Mouse (Mus musculus) layer of hippocampus, adult 8-10 months (tissue): ENCODE data around the gene Ttk. TPM values are rescaled to one million over a fixed set of nuclear protein-coding genes. Genes with fewer than 3 reads are reported as not detected.

Source experiments
- DNase-seq, 2 experiments: peaks; one replicate each; pipeline ENCODE4 v3.0.0; 2022; ENCODE audit warnings: low spot score in 2 of 2
- total RNA-seq, 4 experiments: library from RNA; stranded (reverse); gene quantifications; 2 replicates each; pipeline ENCODE4 v1.2.4; 2022

The Ttk gene
- total RNA-seq, result 1 to 10 TPM in 1 of 4 experiments, under 1 TPM in 3; 0.43 to 1.5 (median 0.61) TPM

DNA sequence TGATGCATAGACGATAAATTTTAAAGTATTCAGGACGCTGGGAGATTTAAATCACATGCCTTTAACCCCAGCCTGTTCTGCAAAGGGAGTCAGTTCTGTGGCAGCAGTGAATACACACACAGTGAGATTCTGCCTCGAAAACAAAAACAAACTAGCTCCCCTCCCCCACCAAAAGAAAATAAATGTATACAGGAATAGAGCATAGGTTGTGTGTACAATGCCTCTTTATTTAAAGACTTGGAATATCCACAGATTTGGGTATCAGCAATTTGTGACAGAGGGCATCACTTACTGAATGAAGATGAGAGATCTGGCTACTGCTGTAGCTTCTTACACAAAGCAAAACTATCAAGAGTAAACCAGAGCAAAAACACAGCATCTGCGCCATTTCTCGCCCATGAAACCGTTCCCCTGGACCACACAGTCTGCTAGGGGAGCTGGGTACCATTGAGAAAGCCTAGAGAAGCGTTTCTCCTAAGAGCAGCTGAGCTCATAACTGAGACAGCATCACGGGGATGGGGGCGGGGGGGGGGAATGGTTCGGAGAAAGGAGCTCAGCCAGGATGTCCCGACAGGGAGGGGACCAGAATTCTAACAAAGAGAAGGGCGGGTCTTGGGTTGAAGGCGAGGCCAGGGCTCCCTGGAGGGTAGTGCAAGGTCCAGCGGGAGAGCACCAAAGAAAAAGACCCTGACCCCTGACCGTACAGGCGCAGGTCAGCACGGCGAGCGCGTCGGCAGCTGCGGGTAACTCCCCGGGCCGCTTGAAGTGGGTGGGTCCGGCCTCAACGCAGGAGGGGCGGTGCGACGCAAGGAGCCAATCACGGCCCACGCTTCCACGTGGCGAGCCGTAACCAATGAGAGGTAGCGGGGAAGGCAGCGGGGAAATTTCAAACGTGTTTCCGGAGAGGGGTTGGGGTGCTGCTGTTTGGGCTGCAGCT is at the start of gene Ttk:
TSS of gene Ttk (plus strand) at position 879 of the 937 bp plus-strand sequence.
- peak; percentile 85 to 88 for DNase-seq

DNA sequence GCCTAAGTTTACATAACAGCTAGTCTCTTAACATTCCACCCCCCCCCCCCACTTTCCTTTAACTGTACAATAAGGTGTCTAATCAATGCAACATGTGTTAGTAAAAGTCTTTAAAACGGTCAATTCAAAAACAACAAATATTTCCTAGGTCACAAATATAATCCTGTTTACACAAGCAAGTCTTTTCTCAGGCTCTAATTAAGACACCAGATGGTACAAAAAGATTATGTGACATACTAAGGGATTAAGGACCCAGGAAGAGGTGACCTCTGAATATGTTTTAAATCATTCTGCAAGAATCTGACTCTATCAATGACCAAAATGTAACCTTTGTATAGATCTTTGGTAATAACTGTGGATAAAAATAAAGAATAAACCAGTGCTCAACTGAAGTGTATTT is 49.0 kb upstream of the Ttk start:
- DNase-seq, result no peak

DNA sequence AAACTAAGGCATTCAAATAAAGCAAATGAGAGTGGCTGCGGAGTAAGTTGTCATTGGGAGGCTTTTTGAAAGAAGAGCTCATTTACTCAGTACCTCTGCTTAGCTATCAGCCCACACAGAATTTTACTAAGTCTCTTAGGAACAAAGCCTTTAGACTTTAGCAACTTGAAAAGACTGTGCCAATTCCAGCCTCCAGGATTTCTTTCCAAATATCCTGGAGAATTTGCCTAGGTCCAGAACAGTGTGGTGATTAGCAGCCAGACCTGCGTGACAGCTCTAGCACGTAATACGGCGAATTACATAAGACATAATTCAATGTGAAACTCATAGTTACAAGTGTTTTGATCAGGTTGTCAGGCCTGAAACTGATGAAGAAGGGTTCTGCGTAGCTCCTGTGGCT is 45.2 kb upstream of the Ttk start:
- DNase-seq, result no peak

DNA sequence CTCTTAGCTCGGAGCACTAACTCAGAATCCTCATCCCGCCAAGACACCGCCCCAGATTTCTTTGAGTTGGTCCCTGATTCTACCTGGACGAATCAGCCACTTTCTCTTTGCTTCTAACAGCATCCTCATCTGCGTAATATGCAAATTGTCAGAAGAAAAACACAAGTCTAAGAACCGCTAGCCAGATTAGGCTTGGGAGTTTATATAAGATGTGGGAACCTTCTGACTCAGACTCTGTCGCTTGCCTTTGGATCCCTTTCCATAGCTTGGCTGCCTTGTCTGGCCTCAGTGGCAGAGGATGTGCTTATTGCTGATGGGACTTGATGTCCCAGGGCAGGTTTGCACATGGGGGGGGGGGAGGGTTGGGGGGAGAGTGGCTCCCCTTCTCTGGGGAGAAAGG is 37.6 kb upstream of the Ttk start:
- DNase-seq, result no peak

DNA sequence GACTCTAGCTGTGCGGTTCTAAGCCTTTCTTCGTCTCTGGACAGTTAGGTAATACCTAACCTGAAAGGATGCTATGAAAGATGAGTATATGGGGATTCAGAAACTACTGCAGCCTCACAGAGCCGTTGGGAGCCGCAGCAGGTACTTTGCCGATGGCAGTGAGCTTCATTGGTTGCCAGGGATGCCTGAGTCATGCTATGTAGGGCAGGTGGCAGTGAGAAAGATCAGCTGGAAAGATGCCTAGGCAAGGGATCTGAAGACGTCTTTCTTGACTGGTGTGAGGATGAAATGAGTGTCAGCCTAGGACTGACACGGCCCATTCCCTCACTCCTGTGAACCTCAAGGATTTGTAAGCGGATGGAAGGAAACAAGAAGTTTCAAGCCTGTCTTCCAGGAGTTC is 36.6 kb upstream of the Ttk start:
- DNase-seq, result no peak

DNA sequence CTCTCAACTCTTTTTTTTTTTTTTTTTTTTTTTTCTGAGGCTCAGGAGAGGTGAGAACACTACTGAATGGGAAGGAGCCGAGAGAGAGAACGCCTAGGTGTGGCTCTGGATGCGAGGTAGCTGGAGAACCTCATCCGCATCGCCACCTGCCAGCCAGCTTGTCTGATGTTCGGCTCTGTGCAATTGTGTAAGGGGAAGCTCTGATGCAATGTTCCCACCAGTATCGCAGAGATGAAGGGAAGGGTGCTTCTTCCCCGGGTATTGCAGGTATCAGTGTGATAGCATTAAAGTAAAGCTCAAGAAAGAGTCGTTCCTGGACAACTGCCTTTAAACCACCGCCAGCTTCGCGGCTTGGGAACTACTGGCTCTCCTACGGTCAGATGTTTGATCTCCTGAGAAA is 30.1 kb upstream of the Ttk start:
- no peak for DNase-seq

DNA sequence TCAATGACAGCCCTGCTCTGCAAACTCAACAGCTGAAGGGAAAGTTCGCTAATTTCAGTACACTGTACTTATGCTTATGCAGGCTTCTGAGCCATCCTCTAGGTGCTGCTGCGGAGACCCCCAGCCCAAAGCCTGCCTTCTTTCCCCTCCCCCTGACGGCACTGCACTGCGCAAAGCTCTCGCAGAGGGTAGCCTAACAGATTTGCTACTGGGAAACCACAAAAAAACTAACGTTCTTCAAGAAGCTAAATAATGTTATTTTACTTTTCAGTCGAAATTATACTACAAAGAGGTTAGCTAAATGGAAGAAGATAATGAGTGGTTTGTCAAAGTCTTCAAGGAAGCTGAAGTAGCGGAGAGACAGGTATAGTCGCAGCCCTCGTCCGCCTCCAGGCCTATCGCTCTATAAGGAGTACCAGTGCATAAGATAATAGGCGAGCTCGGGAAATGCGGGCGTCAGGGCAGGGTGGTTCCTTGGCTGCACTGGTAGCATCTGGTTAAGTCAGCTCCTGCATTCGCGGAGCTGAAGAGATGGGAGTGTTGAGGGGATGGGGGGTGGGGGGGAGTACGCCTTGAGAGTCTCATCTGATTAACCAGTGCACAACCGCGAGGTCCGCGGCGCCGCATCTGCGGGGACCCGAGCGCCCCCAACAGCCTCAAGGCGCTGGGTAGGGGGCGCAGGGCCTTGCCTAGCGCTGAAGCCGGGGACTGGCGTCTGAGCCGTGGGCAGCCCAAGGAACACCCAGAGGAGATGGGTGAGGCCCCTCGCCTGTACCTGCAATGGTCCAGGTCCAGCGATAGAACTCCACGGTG is 29.1 kb upstream of the Ttk start:
- DNase-seq, result no peak

DNA sequence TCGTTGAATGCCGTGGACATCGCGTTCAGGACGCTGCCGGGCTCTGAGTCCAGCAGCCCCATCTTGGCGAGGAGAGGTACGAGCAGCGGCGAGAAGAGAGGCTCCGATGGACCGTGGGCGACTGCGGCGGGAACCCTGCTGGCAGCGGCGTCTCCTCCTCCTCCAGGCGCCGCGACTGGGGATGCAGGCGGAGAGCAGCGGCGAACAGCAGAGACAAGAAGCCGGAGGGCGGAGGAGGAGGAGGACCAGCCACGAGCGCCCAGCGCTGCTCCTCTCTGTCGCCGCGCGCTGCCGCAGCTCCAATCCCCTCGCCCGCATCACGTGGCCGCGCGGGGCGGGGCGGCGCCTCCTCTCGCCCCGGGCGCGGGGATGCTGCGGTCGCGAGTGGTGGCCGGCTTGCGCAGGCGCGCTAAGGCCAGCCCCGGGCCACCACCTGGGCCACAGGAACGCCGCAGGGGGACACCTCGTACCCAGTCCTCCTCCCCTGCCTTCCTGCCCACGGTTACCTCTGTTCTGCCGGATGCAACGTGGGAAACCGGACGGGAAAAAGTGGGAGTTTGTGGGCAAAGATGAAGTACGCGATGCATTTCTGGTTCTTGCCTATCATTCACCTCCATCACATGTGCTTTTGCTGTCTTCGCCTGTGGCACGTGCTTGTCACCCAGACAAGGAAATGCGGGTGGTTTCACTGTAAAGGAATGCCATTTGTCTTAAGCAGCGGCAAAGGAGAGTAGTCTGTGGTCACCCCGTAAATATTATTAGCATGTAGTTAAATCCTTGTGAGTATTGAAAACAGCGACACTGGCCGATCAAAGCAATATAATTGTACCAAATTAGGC is 28.3 kb upstream of the Ttk start, which contains the start of gene Elovl4:
TSS of gene Elovl4 (minus strand) at position 301 of the 839 bp plus-strand sequence.
- DNase-seq, result peak; percentile 74 to 87

DNA sequence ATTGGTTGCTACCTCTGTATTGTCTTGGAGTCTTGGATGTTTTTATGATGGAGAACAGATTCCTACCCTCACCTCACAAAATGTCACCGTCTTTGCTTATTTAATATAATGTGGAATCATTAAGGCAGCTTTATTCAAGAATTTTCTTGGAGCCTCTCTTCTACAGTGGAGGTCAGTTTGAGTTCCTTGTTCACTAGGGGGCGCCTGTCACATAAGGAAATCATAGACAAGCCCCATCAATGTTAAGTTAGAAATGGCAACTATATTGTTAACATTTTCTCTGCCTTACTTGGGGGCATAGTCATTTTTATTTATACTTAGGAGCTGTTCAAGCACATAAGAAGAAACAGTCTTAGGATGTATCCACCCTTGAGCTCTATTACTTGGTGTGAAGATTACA is 26.9 kb upstream of the Ttk start:
- peak in 1 of 2 experiments; percentile 62 for DNase-seq

DNA sequence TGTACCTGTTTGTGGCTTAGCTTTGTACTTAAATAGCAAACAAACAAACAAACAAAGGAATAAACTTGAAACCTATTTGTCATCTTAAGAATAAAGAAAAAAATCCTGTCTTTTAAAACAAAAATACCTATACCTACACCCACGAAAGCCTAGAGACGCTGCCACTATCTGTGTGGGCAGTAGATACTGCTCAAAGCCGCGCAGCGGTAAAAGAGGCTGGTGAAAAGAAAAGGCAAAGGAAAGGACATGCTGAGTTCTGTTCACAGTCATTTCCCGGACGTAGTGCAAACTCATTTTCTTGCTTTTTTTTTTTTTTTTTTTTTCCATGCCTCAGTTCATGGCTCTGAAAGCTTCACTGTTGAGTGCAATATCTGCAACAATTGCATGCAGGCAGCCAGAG is 15.3 kb upstream of the Ttk start:
- no peak for DNase-seq

DNA sequence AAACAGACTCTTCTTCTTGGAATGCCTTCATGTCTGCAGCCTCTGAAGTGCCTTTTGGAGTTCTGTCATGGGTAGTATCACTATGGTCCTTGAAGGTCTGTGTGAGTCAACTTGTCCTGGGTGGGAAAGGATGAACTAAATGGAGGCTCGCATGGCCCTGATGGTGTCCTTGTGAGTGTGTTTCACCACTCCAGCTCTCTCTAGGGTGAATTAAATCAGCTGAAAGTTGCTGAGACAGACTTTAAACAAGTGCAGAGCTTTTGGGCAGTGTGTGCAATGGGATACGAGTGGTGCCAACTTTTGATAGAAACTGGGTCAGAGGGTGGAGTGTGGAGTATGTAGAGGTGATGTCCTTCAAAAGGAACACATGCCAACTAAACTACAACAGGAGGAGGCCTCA is 13.5 kb upstream of the Ttk start:
- no peak for DNase-seq

DNA sequence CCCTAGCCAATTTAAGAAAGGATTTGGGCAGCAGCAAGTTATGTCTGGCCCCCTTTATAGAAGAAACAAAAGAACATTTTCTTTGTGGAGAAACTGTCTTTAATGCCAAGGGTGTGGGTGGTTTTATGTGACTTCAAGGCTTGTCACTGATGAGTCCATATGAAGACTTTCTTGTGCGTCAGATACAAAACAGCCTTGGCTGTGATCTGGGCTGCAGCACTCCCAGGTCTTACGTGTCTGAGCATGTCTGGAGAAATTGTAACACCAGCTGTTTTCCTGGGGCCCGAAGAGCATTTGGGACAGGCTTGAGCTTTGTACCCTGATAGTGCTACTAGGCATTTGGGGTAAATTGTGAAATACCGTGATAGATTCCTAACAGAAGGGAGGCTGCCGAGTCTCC is 11.6 kb upstream of the Ttk start:
- no peak for DNase-seq

DNA sequence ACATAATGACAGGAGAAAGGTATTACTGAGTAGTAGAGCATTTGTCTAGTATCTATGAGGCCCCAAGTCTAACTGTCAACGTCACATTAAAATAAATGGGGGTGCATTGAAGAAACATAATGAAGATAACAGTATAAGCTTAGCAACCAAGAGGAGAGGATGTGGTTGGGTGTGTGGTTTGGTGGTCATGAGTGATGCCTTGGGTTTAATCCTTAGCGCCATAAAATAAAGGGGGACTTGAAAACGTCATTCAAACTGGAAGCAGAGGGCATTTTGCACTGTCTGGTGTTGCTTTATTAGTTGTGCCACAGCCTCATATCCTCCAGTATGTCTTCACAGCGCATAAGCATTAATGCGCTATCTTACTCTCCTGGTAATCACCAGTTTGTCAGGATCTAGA is 4.6 kb upstream of the Ttk start:
- no peak for DNase-seq

DNA sequence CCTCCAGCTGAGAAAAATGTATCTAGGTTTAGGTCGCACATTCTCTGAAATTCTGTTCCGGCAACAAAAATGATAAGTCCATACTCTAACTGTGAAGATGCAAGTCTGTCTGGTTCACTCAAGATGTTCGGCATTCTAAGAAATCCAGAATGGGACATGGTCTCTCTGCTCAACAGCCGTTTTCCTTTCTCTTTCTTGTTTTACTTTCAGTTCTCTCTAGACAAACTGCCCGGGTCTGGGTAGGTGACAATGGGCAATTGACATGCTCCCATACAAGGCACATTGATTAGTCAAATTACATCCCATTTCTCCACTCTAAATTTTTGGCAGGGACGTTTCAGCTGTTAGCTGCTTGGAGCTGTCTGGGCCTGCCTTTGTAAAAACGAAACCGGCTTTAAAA is 3.3 kb upstream of the Ttk start:
- DNase-seq, result no peak

DNA sequence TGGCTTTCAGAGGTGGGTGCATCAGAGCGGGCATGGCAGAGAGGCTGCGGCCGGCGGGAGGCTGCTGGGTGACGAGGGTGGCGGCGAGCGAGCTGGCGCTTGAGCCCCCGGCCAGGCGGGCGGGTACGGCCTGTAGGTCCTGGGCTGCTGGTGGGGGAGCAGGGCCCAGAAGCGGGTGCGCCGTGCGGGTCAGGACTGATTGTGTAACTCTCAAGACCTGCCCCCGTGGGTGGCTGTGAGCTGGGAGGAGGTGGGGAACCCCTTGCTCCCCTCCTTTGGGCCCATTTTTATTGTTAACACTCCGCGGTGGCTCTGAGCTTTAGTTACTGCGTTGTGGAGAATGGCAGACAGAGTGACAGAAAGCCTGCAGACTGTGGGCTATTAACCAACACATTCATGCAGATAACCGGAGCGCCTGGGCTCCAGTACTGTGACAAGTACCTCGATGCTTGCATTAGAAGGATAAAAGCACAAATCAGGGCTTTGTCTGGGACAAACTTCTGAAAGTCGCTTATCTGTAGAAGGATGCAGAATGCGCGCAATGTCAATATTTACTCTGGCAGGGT is 342 bp downstream of the Ttk start:
- no peak for DNase-seq

DNA sequence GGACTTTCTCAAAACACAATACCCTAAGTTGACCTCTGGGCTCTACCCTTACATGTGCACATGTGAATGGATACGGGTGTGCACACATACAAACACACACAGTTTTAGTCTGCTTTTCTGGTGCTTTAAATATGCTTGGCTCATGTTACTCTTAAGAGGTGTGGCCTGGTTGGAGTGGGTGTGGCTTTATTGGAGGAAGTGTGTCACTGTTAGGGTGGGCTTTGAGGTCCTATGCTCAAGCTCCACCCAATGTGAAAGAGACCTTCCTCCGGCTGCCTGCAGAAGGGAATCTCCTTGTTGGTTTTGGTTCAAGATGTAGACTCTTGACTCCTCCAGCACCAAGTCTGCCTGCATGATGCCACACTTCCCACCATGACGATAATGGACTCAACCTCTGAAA is 18.0 kb downstream of the Ttk start:
- no peak for DNase-seq

DNA sequence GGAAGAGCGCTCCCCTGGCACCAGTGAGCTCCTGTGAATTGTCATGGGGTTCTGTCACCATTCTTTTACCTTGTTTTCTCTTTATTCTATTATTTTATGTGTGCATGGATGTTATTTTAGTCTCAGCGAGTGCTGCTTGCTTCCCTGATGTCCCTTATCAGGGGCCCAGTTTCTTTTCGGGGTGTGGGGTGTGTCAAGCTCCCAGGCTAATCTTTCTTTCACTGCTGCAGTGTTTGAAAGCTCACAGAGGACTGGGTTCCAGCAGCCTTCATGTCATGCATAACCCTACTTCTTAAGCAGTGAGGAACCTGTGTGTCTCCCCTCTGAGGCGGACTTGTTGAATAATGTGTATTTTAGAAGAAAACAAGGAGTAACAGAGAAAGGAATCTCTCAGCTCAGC is 30.7 kb downstream of the Ttk start:
- DNase-seq, result no peak

DNA sequence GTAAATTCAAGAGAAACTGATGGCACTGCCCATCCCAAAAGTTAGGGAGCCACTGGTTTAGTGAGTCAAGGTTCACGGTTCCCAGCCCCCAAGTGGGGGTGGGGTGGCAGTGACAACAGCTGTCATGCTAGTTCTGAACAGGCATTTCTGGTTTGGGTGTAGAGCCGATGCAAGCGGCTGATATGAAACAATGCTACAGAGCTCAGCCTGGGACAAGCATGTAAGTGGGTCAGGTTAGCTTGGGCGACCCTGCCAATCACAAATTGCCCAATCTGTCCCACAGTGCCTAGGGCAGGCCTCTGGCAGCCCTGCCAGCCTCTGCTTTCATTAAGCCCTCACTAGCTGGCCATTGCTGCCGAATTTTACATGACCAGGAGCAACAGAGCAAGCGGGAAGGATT is 47.7 kb downstream of the Ttk start:
- DNase-seq, result no peak

DNA sequence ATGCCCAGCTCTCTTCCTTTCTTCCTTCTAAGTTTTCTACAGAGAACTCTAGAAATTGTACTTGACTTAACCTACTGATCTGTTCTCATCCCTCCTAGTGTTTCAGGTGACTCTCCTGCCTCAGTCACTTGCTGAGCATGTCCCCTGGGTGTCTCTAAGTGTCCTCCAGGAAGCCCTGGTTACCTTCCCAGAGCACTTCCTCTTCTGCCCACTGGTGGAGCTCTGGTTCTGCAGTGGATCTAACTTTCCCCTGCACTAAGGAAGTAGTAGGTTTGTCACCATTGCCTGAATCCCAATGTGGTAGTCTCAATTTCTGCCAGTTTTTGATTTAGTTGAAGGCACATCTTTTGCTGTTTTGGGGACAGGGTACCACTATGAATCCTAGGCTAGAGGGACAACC is 51.7 kb downstream of the Ttk start:
- DNase-seq, result no peak

DNA sequence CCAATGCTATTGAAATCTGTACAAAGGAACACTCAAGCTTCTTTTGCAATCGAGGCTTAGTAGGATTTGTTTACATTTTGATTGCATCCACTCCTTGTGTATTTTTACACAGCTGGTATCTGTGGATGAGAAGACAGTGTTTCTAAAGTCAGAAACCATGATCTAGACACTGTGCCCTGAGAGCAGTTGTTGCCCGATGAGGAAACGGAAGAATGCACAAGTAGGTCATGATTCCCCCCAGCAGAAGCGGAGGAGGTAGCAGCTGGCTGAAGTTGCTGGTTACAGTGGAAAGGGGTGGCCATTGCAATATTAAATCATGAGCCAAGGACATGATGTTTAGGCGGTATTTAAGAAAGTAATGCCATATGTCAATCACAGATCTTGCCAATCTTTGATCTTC is 53.7 kb downstream of the Ttk start:
- no peak for DNase-seq

DNA sequence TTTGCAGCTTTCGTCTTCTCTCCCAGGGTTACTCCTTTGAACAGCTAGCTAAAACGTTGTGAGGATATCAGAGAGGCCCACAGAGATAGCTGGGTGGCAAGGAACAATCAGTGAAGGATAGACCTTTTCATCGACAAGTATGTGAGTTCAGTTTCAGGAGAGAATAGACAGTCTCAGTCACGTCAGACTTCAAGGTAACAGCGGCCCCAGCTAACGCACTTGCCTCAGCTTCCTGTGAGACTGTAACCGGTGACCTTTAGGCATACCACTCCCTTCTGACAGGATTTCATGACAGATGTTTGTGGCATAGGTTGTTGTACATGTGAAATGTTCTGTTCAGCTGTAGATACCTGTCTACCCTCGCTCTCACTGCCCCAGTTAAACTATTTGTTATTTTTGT is 58.6 kb downstream of the Ttk start:
- DNase-seq, result no peak
